8 mouse cellular contexts compared by ENCODE assay signal in the genomic region with DNA sequence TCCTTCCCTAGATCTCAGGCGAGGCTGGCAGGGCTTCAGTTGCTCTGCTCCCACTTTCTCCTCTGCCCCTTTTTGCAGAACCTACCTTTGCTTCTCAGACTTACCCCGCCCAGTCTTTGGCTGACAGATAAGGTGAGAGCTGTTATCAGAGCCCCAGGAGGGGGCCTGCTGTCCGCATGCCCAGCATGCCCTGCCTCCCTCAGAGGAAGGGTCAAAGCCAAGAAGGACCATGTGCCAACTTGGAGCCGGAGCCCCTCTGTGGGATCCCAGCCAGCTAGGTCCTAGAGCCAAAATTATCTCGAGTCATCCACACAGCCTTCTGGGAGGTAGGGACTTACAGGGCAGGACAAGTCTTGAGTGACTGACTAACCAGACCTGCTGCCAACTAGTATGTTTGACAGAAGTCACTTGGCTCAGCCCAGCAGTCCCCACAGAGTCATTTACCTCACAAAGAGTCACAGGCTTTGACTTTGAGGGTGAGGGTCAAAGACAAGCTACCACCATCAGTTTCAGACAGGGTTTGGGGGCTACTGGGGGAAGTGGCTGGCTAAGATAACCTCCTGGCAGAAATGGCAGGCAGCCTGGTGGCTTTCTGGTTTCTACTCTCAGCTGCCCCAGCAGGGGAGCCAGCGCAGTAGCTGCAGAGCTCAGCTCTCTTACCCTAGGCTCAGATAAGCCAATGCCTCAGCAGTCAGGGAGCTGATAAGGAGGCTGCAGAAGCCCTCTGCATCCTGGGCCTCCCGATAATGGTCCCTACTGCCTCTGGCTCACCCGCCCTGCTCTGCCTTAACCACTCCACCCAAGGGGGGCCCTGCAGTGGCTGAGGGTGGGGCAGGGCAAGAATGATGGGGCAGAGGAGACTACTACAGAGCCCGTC. TPM values are rescaled to one million over a fixed set of nuclear protein-coding genes. Genes with fewer than 3 reads are reported as not detected.
DNase-seq lines count a peak whose midpoint lies in the region; ATAC-seq and TF ChIP-seq lines count a peak whose summit lies in the region.

No protein-coding gene starts in this region.

- H3K27me3 ChIP-seq in CH12.LX (replicated peaks), result peaks cover 5% of the 10 kb centered on the region
- no peaks in the 10 kb centered on the region for H3K27me3 ChIP-seq in forebrain, embryonic 12.5 days
- no peaks in the 10 kb centered on the region for H3K27me3 ChIP-seq in hindbrain, embryonic 15.5 days
- no peaks in the 10 kb centered on the region for H3K27me3 ChIP-seq in midbrain, embryonic 15.5 days (replicated peaks)

- 0 out of 2 replicates have a peak, but pooled peaks have one; percentile 21 for ATAC-seq in forebrain, embryonic 12.5 days (ENCODE audit: low FRiP score)
- peak; percentile 52; the same call in 1 of the 2 replicates for ATAC-seq in hindbrain, embryonic 15.5 days (ENCODE audit: low FRiP score, low read depth)
- 0 out of 2 replicates have a peak, but pooled peaks have one; percentile 31 for ATAC-seq in midbrain, embryonic 15.5 days (replicated peaks)

- no peaks in the 10 kb centered on the region for H3K9me3 ChIP-seq in CH12.LX (replicated peaks; ENCODE audit: low read length)
- H3K9me3 ChIP-seq in forebrain, embryonic 12.5 days, result no peaks in the 10 kb centered on the region
- no peaks in the 10 kb centered on the region for H3K9me3 ChIP-seq in hindbrain, embryonic 15.5 days
- no peaks in the 10 kb centered on the region for H3K9me3 ChIP-seq in midbrain, embryonic 15.5 days

- 63% methylated on average over 9 of the region's 9 CpGs for WGBS in forebrain, embryonic 12.5 days
- 56% methylated on average over 9 of the region's 9 CpGs for WGBS in hindbrain, embryonic 15.5 days
- WGBS in midbrain, embryonic 15.5 days, result 56% methylated on average over 9 of the region's 9 CpGs

- 0 out of 4 replicates have a peak, but pooled peaks of 1 of the 2 experiments have one; percentile 1 for TF ChIP-seq CTCF in CH12.LX (conservative IDR thresholded peaks at IDR 0.05 in 1 of 2, IDR thresholded peaks at IDR 0.05 in 1 of 2; ENCODE audit: low read depth in 2 of 2, low read length in 2 of 2)

- no peaks in the 10 kb centered on the region for H3K79me2 ChIP-seq in CH12.LX (replicated peaks; ENCODE audit: control insufficient read depth, extremely low read depth, insufficient read depth, poor library complexity, severe bottlenecking)

- no peak overlapping the region for H3K9ac ChIP-seq in CH12.LX (ENCODE audit: insufficient read depth, low read depth)
- H3K9ac ChIP-seq in forebrain, embryonic 12.5 days, result no peak overlapping the region
- no peak overlapping the region for H3K9ac ChIP-seq in hindbrain, embryonic 15.5 days
- H3K9ac ChIP-seq in midbrain, embryonic 15.5 days, result no peak overlapping the region

- dilution Hi-C loops in CH12.LX (cut with MboI; ENCODE audit: extremely low pct_ligation_motif_present, extremely low pct_unique_long_range_greater_than_20kb, low sequenced_read_pairs), result no loop called here

- TF ChIP-seq RAD21 in CH12.LX (IDR thresholded peaks at IDR 0.05; ENCODE audit: low read depth, low read length), result peak; percentile 2; the same call in 1 of the 2 replicates

- H3K4me2 ChIP-seq in CH12.LX (ENCODE audit: insufficient read depth, low read depth, poor library complexity, severe bottlenecking), result no peak overlapping the region
- no peak overlapping the region for H3K4me2 ChIP-seq in forebrain, embryonic 12.5 days
- no peak overlapping the region for H3K4me2 ChIP-seq in hindbrain, embryonic 15.5 days
- no peak overlapping the region for H3K4me2 ChIP-seq in midbrain, embryonic 15.5 days

- H3K27ac ChIP-seq in CH12.LX (ENCODE audit: insufficient read depth, low read depth), result no peak overlapping the region
- H3K27ac ChIP-seq in forebrain, embryonic 12.5 days, result no peak overlapping the region
- peak overlapping the region; percentile 38 for H3K27ac ChIP-seq in hindbrain, embryonic 15.5 days (replicated peaks)
- H3K27ac ChIP-seq in midbrain, embryonic 15.5 days, result no peak overlapping the region

- DNase-seq in CH12.LX (ENCODE audit: extremely low read depth) (no peak), ES-CJ7 (ENCODE audit: low read depth, low spot score) (peak; percentile 34)
- DNase-seq in layer of hippocampus, adult 9-10 months (ENCODE audit: low spot score), result no peak
- no peak for DNase-seq in right cerebral cortex, postnatal 36 days (ENCODE audit: low spot score in 2 of 2)
- no peak for DNase-seq in left cerebral cortex, postnatal 10 days (ENCODE audit: extremely low spot score in 1 of 2, low spot score in 2 of 2)

- TF ChIP-seq POLR2A in CH12.LX (IDR thresholded peaks at IDR 0.05; ENCODE audit: low read depth, low read length), result no peak

- no peaks in the 10 kb centered on the region for H3K36me3 ChIP-seq in CH12.LX (replicated peaks in 1 of 2; ENCODE audit: control insufficient read depth in 1 of 2, insufficient read depth in 1 of 2, low read length in 1 of 2)
- H3K36me3 ChIP-seq in forebrain, embryonic 12.5 days (replicated peaks), result no peaks in the 10 kb centered on the region
- no peaks in the 10 kb centered on the region for H3K36me3 ChIP-seq in hindbrain, embryonic 15.5 days
- no peaks in the 10 kb centered on the region for H3K36me3 ChIP-seq in midbrain, embryonic 15.5 days (replicated peaks)

- 0 out of 4 replicates have a peak, but pooled peaks cover 0 to 2% of the 10 kb centered on the region in 2 experiments for H3K4me1 ChIP-seq in CH12.LX (ENCODE audit: control insufficient read depth in 1 of 2, insufficient read depth in 2 of 2)
- peaks cover 16% of the 10 kb centered on the region for H3K4me1 ChIP-seq in forebrain, embryonic 12.5 days
- peaks cover 6% of the 10 kb centered on the region for H3K4me1 ChIP-seq in hindbrain, embryonic 15.5 days (replicated peaks)
- peaks cover 4% of the 10 kb centered on the region; the same call in 1 of the 2 replicates for H3K4me1 ChIP-seq in midbrain, embryonic 15.5 days

- in situ Hi-C loops in CH12.LX (cut with MboI; ENCODE audit: low pct_ligation_motif_present, low pct_unique_long_range_greater_than_20kb, low sequenced_read_pairs), result no loop called here

- no peak for TF ChIP-seq EP300 in CH12.LX (IDR thresholded peaks at IDR 0.05; ENCODE audit: low read length)

- H3K4me3 ChIP-seq in CH12.LX (replicated peaks in 1 of 3; ENCODE audit: low read depth in 2 of 3, low read length in 2 of 3, poor library complexity in 1 of 3), result no peak overlapping the region
- no peak overlapping the region for H3K4me3 ChIP-seq in forebrain, embryonic 12.5 days (replicated peaks)
- H3K4me3 ChIP-seq in hindbrain, embryonic 15.5 days, result no peak overlapping the region
- H3K4me3 ChIP-seq in midbrain, embryonic 15.5 days, result no peak overlapping the region

- intact Hi-C loops in left cerebral cortex, postnatal 10 days (cut with DNase I), result loop anchor here (5.0 kb wide), 2 partner anchors 103 to 128 kb away; no protein-coding TSS in a partner anchor

TF ChIP-seq in CH12.LX, 34 proteins besides CTCF, POLR2A, EP300 and RAD21:
- TF ChIP-seq MAFK (IDR thresholded peaks at IDR 0.05; ENCODE audit: insufficient replicate concordance, low read length) (no peak), MYC (IDR thresholded peaks at IDR 0.05; ENCODE audit: low read depth, low read length) (no peak), BHLHE40 (IDR thresholded peaks at IDR 0.05; ENCODE audit: low read depth, low read length) (no peak), USF1 (IDR thresholded peaks at IDR 0.05; ENCODE audit: low read depth, low read length) (no peak), KAT2A (IDR thresholded peaks at IDR 0.05; ENCODE audit: insufficient replicate concordance, low read length) (no peak), ZKSCAN1 (IDR thresholded peaks at IDR 0.05; ENCODE audit: borderline replicate concordance, low read depth, low read length) (no peak), MAX (IDR thresholded peaks at IDR 0.05; ENCODE audit: low read length) (no peak), TBP (conservative IDR thresholded peaks at IDR 0.05; ENCODE audit: low read depth, low read length) (no peak), TCF12 (IDR thresholded peaks at IDR 0.05; ENCODE audit: low read depth, low read length) (no peak), IRF4 (IDR thresholded peaks at IDR 0.05; ENCODE audit: low read depth, low read length) (no peak), SMC3 (IDR thresholded peaks at IDR 0.05; ENCODE audit: low read depth, low read length) (no peak), MAZ (IDR thresholded peaks at IDR 0.05; ENCODE audit: low read depth, low read length) (no peak), ZMIZ1 (IDR thresholded peaks at IDR 0.05; ENCODE audit: low read depth, low read length) (no peak), CHD1 (IDR thresholded peaks at IDR 0.05; ENCODE audit: low read depth, low read length) (no peak), ETS1 (conservative IDR thresholded peaks at IDR 0.05; ENCODE audit: low read depth, low read length) (no peak), UBTF (IDR thresholded peaks at IDR 0.05; ENCODE audit: low read depth, low read length) (no peak), SIN3A (IDR thresholded peaks at IDR 0.05; ENCODE audit: low read length) (no peak), USF2 (conservative IDR thresholded peaks at IDR 0.05; ENCODE audit: low read depth, low read length) (no peak), RCOR1 (conservative IDR thresholded peaks at IDR 0.05; ENCODE audit: low read depth, low read length) (no peak)
TF ChIP-seq in CH12.LX: peak in this region for 0.

RNA-seq across cellular contexts. Expression of gene Zdhhc19, which starts 13.2 kb away (rescaled TPM):
- total RNA-seq in CH12.LX (2012; rRNA removed), result not detected in 2 replicates
- total RNA-seq in CH12.LX (2014; rRNA removed), result not detected in 2 replicates
- polyA plus RNA-seq in CH12.LX (2012; ENCODE audit: insufficient read length, low read depth), result not detected in 2 replicates
- polyA plus RNA-seq in forebrain, embryonic 12.5 days (2016; fragmentation: Nextera tagmentation; extraction: Ambion mirVana), result not detected in 2 replicates
- polyA plus RNA-seq in hindbrain, embryonic 15.5 days (2015; fragmentation: Nextera tagmentation; extraction: Ambion mirVana), result 0.22 and 0.24 TPM in 2 replicates
- polyA plus RNA-seq in midbrain, embryonic 15.5 days (2015; fragmentation: Nextera tagmentation; extraction: Ambion mirVana), result not detected in 2 replicates
- not detected for total RNA-seq in left cerebral cortex, postnatal 10 days (2021)

RNA-seq across cellular contexts. Expression of gene Slc51a, which starts 21.6 kb away (rescaled TPM):
- total RNA-seq in CH12.LX (2012; rRNA removed), result 0.08 and 0.21 TPM in 2 replicates
- total RNA-seq in CH12.LX (2014; rRNA removed), result not detected in 2 replicates
- polyA plus RNA-seq in CH12.LX (2012; ENCODE audit: insufficient read length, low read depth), result 0.17 TPM in 1 of 2 replicates, not detected in the other
- polyA plus RNA-seq in forebrain, embryonic 12.5 days (2016; fragmentation: Nextera tagmentation; extraction: Ambion mirVana), result 0.27 and 0.40 TPM in 2 replicates
- 0.16 and 0.30 TPM in 2 replicates for polyA plus RNA-seq in hindbrain, embryonic 15.5 days (2015; fragmentation: Nextera tagmentation; extraction: Ambion mirVana)
- 0.20 and 0.50 TPM in 2 replicates for polyA plus RNA-seq in midbrain, embryonic 15.5 days (2015; fragmentation: Nextera tagmentation; extraction: Ambion mirVana)
- total RNA-seq in left cerebral cortex, postnatal 10 days (2021), result not detected
